Mouse (Mus musculus) testis, adult 2 months (tissue): Measurements from ENCODE around the gene Ppil1. TPM values are rescaled to one million over a fixed set of nuclear protein-coding genes. Genes with fewer than 3 reads are reported as not detected.

Source experiments
- H3K27ac ChIP-seq: fragments of 200-500 bp; 2 replicates; pipeline ENCODE4 v1.5.1; 2012; ENCODE audit warnings: low read depth, low read length; ENCODE audit not compliant: control insufficient read depth, insufficient read depth
- H3K27me3 ChIP-seq: fragments of 200-500 bp; 2 replicates; pipeline ENCODE4 v1.6.1; 2012; ENCODE audit warnings: mild to moderate bottlenecking, low read length, moderate library complexity; ENCODE audit not compliant: control insufficient read depth, insufficient read depth
- H3K36me3 ChIP-seq: fragments of 200-500 bp; 2 replicates; pipeline ENCODE4 v1.6.1; 2012; ENCODE audit warnings: mild to moderate bottlenecking, low read length; ENCODE audit not compliant: control insufficient read depth, insufficient read depth
- H3K4me1 ChIP-seq: fragments of 200-500 bp; 2 replicates; pipeline ENCODE4 v1.6.1; 2012; ENCODE audit warnings: low read length; ENCODE audit not compliant: control insufficient read depth, insufficient read depth
- H3K4me3 ChIP-seq: fragments of 200-500 bp; 2 replicates; pipeline ENCODE4 v1.5.1; 2012; ENCODE audit warnings: low read depth, mild to moderate bottlenecking, low read length, moderate library complexity, mixed read lengths; ENCODE audit not compliant: control insufficient read depth
- CTCF ChIP-seq: fragments of 200-500 bp; IDR thresholded peaks from 2 replicates; pipeline ENCODE4 v1.5.1; 2012; ENCODE audit warnings: low read depth, mild to moderate bottlenecking, inconsistent platforms, low read length, moderate library complexity; ENCODE audit not compliant: control insufficient read depth, insufficient read depth, insufficient replicate concordance
- POLR2A ChIP-seq: fragments of 200-500 bp; IDR thresholded peaks from 2 replicates; pipeline ENCODE4 v1.6.1; 2012; ENCODE audit warnings: low read depth, mild to moderate bottlenecking, inconsistent platforms, low read length, moderate library complexity; ENCODE audit not compliant: control insufficient read depth
- polyA plus RNA-seq: library from polyadenylated mRNA; depleted of rRNA; stranded (reverse); fragments of >200 nt; gene quantifications from 2 replicates; pipeline ENCODE4 v1.2.3, GENCODE M21; 2012

The Ppil1 gene
- polyA plus RNA-seq, 1 experiment: 12.2 TPM

DNA sequence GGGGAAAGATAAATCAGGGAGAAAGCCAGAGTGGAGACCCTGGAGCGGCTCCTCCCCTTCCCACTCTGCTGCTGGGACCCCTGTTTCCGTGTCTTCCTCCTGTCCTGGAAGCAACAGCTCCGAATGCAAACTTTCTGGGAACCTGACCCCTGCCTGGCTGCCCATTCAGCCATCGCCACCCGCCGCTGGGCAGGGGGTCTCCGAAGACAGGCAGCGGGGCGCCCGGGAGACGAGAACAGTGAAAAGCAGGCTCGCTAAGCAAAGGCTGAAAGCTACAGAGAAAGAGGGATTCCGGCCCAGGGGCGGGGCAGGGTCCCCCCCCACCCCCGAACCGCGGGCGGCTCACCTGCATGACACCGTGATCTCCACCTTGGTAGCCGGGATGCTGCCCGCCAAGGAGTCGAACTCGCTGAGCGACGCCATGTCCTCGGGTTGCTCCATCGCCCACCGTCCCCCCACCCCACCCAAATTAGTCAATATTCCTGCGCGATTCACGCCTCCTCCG lies 26.7 kb downstream of the Ppil1 start:
- H3K27ac ChIP-seq: no peak overlapping the region
- H3K4me3 ChIP-seq: peak overlapping the region; percentile 32
- H3K27me3 ChIP-seq: no peaks in the 10 kb centered on the region
- no peaks in the 10 kb centered on the region for H3K36me3 ChIP-seq
- TF ChIP-seq CTCF (no peak), POLR2A (no peak)
- H3K4me1 ChIP-seq: peaks cover 18% of the 10 kb centered on the region

DNA sequence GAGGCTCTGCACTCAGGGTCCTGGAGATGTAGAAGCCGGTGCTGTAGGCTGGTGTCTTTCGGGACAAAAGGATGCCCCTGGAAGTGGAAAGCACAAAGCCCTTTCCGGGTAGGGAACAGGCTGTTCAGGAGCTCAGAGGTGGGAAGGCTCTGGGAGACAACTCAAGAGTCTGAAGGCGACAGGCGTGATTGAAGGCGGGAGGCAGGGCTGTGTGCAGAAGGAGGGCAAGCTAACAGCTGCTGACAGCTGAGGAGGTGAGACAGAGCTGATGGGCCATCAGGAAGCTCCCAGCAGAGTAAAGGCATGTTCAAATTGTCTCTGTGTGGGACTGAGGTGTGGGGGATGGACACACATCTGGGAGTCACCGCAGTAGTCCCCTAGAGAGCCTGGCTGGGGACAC lies 27.9 kb downstream of the Ppil1 start:
- TF ChIP-seq POLR2A (no peak), CTCF (no peak)
- no peak overlapping the region for H3K27ac ChIP-seq
- H3K4me3 ChIP-seq: no peak overlapping the region
- H3K36me3 ChIP-seq: no peaks in the 10 kb centered on the region
- peaks cover 18% of the 10 kb centered on the region for H3K4me1 ChIP-seq
- no peaks in the 10 kb centered on the region for H3K27me3 ChIP-seq

DNA sequence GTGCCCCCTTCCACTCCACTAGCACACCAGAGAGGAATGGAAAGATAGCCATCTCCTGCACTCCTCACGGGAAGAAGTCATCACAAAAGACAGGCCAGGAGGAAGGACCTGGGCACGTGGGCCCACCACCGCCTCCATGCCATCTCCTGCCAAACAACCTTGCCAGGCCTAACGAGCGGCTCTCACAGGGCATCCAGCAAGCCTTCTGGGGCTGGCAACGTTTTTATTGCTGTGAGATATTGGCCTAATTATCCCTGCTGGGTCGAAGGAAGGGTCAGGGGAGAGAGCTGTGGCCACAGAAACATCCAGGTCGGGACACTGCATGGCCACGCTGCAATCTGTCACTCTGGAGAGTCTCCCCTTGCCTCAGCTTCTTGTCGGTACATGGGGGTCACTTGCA lies 32.9 kb downstream of the Ppil1 start:
- H3K27me3 ChIP-seq: no peaks in the 10 kb centered on the region
- no peaks in the 10 kb centered on the region for H3K4me1 ChIP-seq
- TF ChIP-seq CTCF (no peak), POLR2A (no peak)
- H3K36me3 ChIP-seq: no peaks in the 10 kb centered on the region
- H3K27ac ChIP-seq: no peak overlapping the region
- H3K4me3 ChIP-seq: no peak overlapping the region

DNA sequence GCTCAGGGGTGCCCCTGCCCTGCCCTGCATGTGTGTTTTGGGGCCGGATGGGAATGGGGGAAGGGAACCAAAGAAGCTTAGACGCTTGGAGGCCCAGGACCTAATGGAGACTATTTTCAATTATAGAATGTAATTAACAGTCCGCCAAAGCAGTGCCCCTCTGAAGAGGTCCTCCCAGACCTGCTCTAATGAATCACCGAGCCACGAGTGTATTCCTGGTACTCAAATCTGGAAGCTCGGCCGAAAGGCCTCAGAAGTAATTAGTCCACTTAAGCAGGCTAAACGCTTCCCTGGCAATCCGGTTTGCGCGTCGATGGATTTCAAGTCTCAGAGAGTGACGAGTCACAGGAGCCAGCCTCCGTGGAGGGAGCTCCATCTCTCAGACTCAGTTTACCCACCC lies 43.4 kb downstream of the Ppil1 start:
- no peaks in the 10 kb centered on the region for H3K4me1 ChIP-seq
- TF ChIP-seq POLR2A (no peak), CTCF (no peak)
- no peak overlapping the region for H3K4me3 ChIP-seq
- no peak overlapping the region for H3K27ac ChIP-seq
- H3K27me3 ChIP-seq: no peaks in the 10 kb centered on the region
- no peaks in the 10 kb centered on the region for H3K36me3 ChIP-seq

DNA sequence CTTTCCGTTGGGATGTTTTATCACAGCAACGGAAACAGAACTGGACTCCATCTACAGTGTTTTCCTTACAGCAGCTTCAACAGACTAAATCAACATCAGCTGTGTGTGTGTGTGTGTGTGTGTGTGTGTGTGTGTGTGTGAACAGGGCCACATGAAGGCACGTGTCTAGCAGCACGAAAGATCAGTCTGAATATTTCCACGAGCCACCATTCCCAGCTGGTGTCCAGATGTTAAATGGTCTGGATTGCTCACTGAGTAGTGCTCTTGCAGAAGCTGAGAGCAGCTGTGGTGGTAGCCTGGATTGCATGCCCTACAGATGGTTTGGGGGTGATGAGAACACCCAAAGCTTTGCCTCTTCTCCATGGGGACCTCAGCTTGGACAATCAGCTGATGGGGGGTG lies 46.0 kb downstream of the Ppil1 start:
- Histone ChIP-seq H3K27ac (no peak overlapping the region), H3K36me3 (no peaks in the 10 kb centered on the region), H3K27me3 (no peaks in the 10 kb centered on the region), H3K4me1 (no peaks in the 10 kb centered on the region), H3K4me3 (no peak overlapping the region)
- TF ChIP-seq CTCF (no peak), POLR2A (no peak)

DNA sequence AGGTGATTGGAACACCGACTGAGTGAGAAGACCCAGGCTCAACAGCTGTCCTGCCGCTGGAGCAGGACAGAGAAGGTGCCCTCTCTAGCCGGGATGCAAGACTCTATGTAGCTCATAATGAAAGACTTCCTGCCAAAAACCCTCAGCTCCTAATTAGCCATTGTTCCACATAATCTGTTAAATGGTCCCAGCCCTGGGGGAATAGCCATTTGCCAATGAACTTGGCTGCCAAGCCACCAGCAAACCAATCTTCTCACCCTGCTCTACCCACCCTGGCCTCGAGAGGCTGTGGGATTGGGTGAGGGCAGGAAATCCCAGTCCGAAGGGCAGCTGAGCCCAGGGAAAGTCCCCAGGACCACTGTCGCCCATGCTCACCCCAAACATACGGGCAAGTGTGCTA lies 47.9 kb downstream of the Ppil1 start:
- H3K27ac ChIP-seq: no peak overlapping the region
- TF ChIP-seq POLR2A (no peak), CTCF (no peak)
- H3K4me3 ChIP-seq: no peak overlapping the region
- H3K36me3 ChIP-seq: no peaks in the 10 kb centered on the region
- no peaks in the 10 kb centered on the region for H3K27me3 ChIP-seq
- H3K4me1 ChIP-seq: no peaks in the 10 kb centered on the region

DNA sequence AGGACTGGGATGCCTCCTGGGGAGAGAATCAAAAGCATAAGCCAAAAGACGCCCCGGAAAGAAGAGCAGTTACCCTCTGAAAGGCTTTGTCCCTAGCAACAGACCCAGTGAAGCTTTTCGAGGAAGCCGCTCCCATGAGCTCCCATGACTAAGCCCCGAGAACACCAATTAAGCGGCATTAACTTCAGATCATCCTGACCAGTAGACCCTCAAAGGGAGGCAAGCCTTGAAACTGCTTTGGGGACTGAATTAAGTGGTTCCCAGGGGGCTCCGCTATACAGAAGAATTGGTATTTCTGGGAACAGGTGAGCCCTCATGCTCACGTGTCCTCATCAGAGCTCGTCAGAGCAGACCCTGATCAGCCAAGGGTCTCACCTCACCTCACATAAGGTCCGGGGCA lies 49.3 kb downstream of the Ppil1 start:
- no peaks in the 10 kb centered on the region for H3K27me3 ChIP-seq
- no peaks in the 10 kb centered on the region for H3K4me1 ChIP-seq
- no peaks in the 10 kb centered on the region for H3K36me3 ChIP-seq
- no peak overlapping the region for H3K4me3 ChIP-seq
- H3K27ac ChIP-seq: no peak overlapping the region
- TF ChIP-seq POLR2A (no peak), CTCF (no peak)

DNA sequence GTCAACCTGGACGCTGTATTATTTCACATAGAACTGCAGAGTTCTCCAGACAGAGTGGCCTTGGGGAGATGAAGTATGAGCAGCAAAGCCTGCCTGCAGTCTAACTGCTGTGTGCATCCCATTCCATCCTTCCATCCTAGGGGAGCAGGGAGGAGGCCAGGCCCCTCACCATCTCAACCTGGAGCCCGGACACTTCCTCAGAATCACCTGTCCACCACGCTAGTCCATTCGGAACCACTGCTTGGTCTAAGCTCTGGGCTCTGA lies 49.9 kb downstream of the Ppil1 start:
- no peak overlapping the region for H3K27ac ChIP-seq
- no peaks in the 10 kb centered on the region for H3K27me3 ChIP-seq
- H3K36me3 ChIP-seq: no peaks in the 10 kb centered on the region
- no peak overlapping the region for H3K4me3 ChIP-seq
- TF ChIP-seq POLR2A (no peak), CTCF (no peak)
- no peaks in the 10 kb centered on the region for H3K4me1 ChIP-seq
